Comparison of ENCODE assay signal across 24 mouse cellular contexts in the genomic region with DNA sequence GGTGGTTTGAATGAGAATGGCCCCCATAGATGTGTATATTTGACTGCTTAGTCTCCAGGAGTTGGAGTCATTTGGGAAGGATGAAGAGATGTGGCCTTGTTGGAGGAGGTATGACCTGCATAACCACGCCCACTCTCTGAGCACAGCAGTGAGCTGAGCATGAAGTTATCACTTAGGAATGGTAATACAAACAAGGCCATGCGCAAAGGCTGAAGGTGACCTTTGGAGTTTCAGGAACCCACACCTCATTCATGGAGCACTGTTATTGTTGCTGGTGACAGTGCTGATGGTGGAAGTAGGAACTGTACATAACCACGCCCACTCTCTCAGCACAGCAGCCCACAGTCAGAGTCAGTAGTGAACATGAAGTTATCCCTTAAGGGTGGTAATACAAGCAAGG.
"Had no signal": no experiment of that assay in that cellular context is flagged by ENCODE, and none has a peak within 500 bp of the region (broad histone marks: within the 10 kb centered on the region; RNA-seq: fewer than 3 reads in every experiment).

No protein-coding gene starts in this region.

- H3K27me3 ChIP-seq: limb, embryonic 12.5 days; limb, embryonic 15.5 days; midbrain, embryonic 13.5 days; neural tube, embryonic 13.5 days had no signal

- H3K27ac ChIP-seq: kidney, postnatal 0 days; limb, embryonic 12.5 days; limb, embryonic 15.5 days; liver, embryonic 14.5 days; macrophage; midbrain, embryonic 10.5 days; midbrain, embryonic 13.5 days; neural tube, embryonic 13.5 days had no signal

- H3K4me3 ChIP-seq: limb, embryonic 12.5 days; limb, embryonic 15.5 days; midbrain, embryonic 10.5 days; midbrain, embryonic 13.5 days; myocyte; neural tube, embryonic 13.5 days had no signal

- DNase-seq: kidney, adult 2 months; kidney, postnatal 36 days; layer of hippocampus, postnatal 36 days; left cerebral cortex, postnatal 4 days; liver, postnatal 0 days; lung, embryonic 14.5 days; retina, postnatal 1 day; right cerebral cortex, postnatal 25 days; spleen, adult 18-20 months; thymus, adult 2 months; thymus, postnatal 14 days; thymus, postnatal 4 days had no signal

- H3K4me2 ChIP-seq: limb, embryonic 12.5 days; limb, embryonic 15.5 days; liver, embryonic 11.5 days; lung, embryonic 14.5 days; midbrain, embryonic 13.5 days; neural tube, embryonic 13.5 days had no signal

- H3K9ac ChIP-seq: limb, embryonic 12.5 days; limb, embryonic 15.5 days; liver, embryonic 14.5 days; liver, postnatal 0 days; lung, embryonic 14.5 days; midbrain, embryonic 13.5 days; neural tube, embryonic 13.5 days had no signal

- H3K36me3 ChIP-seq: limb, embryonic 12.5 days; limb, embryonic 15.5 days; midbrain, embryonic 10.5 days; midbrain, embryonic 13.5 days; neural tube, embryonic 13.5 days had no signal

- H3K9me3 ChIP-seq: limb, embryonic 12.5 days; limb, embryonic 15.5 days; midbrain, embryonic 10.5 days; midbrain, embryonic 13.5 days; neural tube, embryonic 13.5 days had no signal

- ATAC-seq: liver, postnatal 0 days; lung, postnatal 0 days; midbrain, embryonic 13.5 days; midbrain, embryonic 16.5 days had no signal

- H3K4me1 ChIP-seq: limb, embryonic 12.5 days; limb, embryonic 15.5 days; neural tube, embryonic 13.5 days had no signal
